Mouse (Mus musculus) neutrophil, adult 5-6 weeks (primary cell): Measurements from ENCODE around the gene Sun1. TPM values are rescaled to one million over a fixed set of nuclear protein-coding genes. Genes with fewer than 3 reads are reported as not detected.

Source experiments
- ATAC-seq: fragments of 151-379, 151-347 bp; 2 replicates; pipeline ENCODE4 v1.8.0; 2017; ENCODE audit warnings: mild to moderate bottlenecking, moderate TSS enrichment; ENCODE audit not compliant: insufficient number of reproducible peaks, poor library complexity, low FRiP score, severe bottlenecking; ENCODE audit errors: extremely low read depth
- total RNA-seq: library from RNA; stranded (forward); fragments of 200-1000 nt; gene quantifications from 2 replicates; pipeline ENCODE4 v1.2.3, GENCODE M21; 2017

The Sun1 gene
- total RNA-seq, 1 experiment from 2014 or later: 72.3 TPM

GRCm38 (mm10) chr5:139203312-139203711, 2.9 kb downstream of the Sun1 start:
- no peak for ATAC-seq

- no peak for ATAC-seq
These were observed 5.6 kb downstream of the Sun1 start for GRCm38 (mm10) chr5:139206081-139206480.

- ATAC-seq: no peak; the same call in 1 of the 2 replicates
These were observed 6.1 kb downstream of the Sun1 start for GRCm38 (mm10) chr5:139206525-139206924.

GRCm38 (mm10) chr5:139208183-139208582, 7.7 kb downstream of the Sun1 start:
- no peak for ATAC-seq

- ATAC-seq: no peak
These were observed 8.6 kb downstream of the Sun1 start for GRCm38 (mm10) chr5:139208871-139209684.

- ATAC-seq: no peak
These were observed 9.2 kb downstream of the Sun1 start for GRCm38 (mm10) chr5:139209685-139210026.

- no peak for ATAC-seq
These were observed 11.4 kb downstream of the Sun1 start for GRCm38 (mm10) chr5:139211737-139212385.

- no peak for ATAC-seq
These were observed 13.9 kb downstream of the Sun1 start for GRCm38 (mm10) chr5:139214298-139214697.

GRCm38 (mm10) chr5:139215184-139215583, 14.7 kb downstream of the Sun1 start:
- no peak for ATAC-seq

GRCm38 (mm10) chr5:139216121-139216520, 15.7 kb downstream of the Sun1 start:
- ATAC-seq: no peak

- no peak for ATAC-seq
These were observed 16.3 kb downstream of the Sun1 start for GRCm38 (mm10) chr5:139216774-139217173.

- no peak for ATAC-seq
These were observed 19.6 kb downstream of the Sun1 start for GRCm38 (mm10) chr5:139220006-139220515.

GRCm38 (mm10) chr5:139220610-139221009, 20.2 kb downstream of the Sun1 start:
- no peak for ATAC-seq

- no peak for ATAC-seq
These were observed 22.9 kb downstream of the Sun1 start for GRCm38 (mm10) chr5:139223331-139223730.

GRCm38 (mm10) chr5:139227236-139227635, 26.8 kb downstream of the Sun1 start:
- no peak for ATAC-seq

- no peak for ATAC-seq
These were observed 27.2 kb downstream of the Sun1 start for GRCm38 (mm10) chr5:139227645-139228044.

- no peak for ATAC-seq
These were observed 27.9 kb downstream of the Sun1 start for GRCm38 (mm10) chr5:139228318-139228717.

GRCm38 (mm10) chr5:139229716-139230115, 29.3 kb downstream of the Sun1 start:
- no peak for ATAC-seq

GRCm38 (mm10) chr5:139232083-139232482, 31.6 kb downstream of the Sun1 start:
- ATAC-seq: no peak

- ATAC-seq: no peak
These were observed 34.0 kb downstream of the Sun1 start for GRCm38 (mm10) chr5:139234423-139234822.
